Mouse (Mus musculus) B cell, adult 62 days (primary cell): ENCODE data around the gene Gm3233. TPM values are rescaled to one million over a fixed set of nuclear protein-coding genes. Genes with fewer than 3 reads are reported as not detected.

ENCODE experiments used
- total RNA-seq: library from RNA; stranded (reverse); gene quantifications from 4 replicates; pipeline ENCODE4 v1.2.4, GENCODE M21; 2023

Gm3233 gene
- not detected in 4 replicates for total RNA-seq

GRCm38 (mm10) chr10:77759582-77759981, at the start of gene Gm3233:
Gene Gm3233 (minus strand): TSS chr10:77759682.

GRCm38 (mm10) chr10:77798921-77799508, 39.5 kb upstream of the Gm3233 start, which contains the start of gene Gm19668:
Gene Gm19668 (minus strand): TSS chr10:77799133.

GRCm38 (mm10) chr10:77794976-77795375, 35.5 kb upstream of the Gm3233 start, which contains the start of gene Gm9639:
Gene Gm9639 (minus strand): TSS chr10:77795076.

GRCm38 (mm10) chr10:77787876-77788275, 28.4 kb upstream of the Gm3233 start, which contains the start of gene Gm7137:
Gene Gm7137 (minus strand): TSS chr10:77788200.

GRCm38 (mm10) chr10:77782442-77782841, 23.0 kb upstream of the Gm3233 start, which contains the start of gene Gm3250:
Gene Gm3250 (minus strand): TSS chr10:77782542.

GRCm38 (mm10) chr10:77776844-77777243, 17.4 kb upstream of the Gm3233 start, which contains the start of gene Gm7138:
Gene Gm7138 (minus strand): TSS chr10:77776944.

GRCm38 (mm10) chr10:77771225-77771624, 11.7 kb upstream of the Gm3233 start, which contains the start of gene Gm3238:
Gene Gm3238 (minus strand): TSS chr10:77771325.

GRCm38 (mm10) chr10:77751254-77751653, 8.2 kb downstream of the Gm3233 start, which contains the start of gene Gm9736:
Gene Gm9736 (minus strand): TSS chr10:77751354.

GRCm38 (mm10) chr10:77741924-77742688, 17.4 kb downstream of the Gm3233 start, which contains the start of gene Gm18596:
Gene Gm18596 (minus strand): TSS chr10:77742638.

GRCm38 (mm10) chr10:77726186-77726585, 33.3 kb downstream of the Gm3233 start, which contains the start of gene Gm10100:
Gene Gm10100 (plus strand): TSS chr10:77726486.

GRCm38 (mm10) chr10:77720299-77720698, 39.2 kb downstream of the Gm3233 start, which contains the start of gene Krtap12-1:
Gene Krtap12-1 (plus strand): TSS chr10:77720599.

GRCm38 (mm10) chr10:77715507-77715906, 44.0 kb downstream of the Gm3233 start, which contains the start of gene Gm10142:
Gene Gm10142 (plus strand): TSS chr10:77715807.

GRCm38 (mm10) chr10:77711157-77711556, 48.3 kb downstream of the Gm3233 start, which contains the start of gene Gm10024:
Gene Gm10024 (plus strand): TSS chr10:77711457.

Other genes with a start within 250 kb of the Gm3233 start
- 21.0 to 24.1 TPM (median 22.9 TPM) in 4 replicates for gene Fam207a, start 243.9 kb downstream of the Gm3233 start, total RNA-seq
- gene Itgb2, start 229.4 kb downstream of the Gm3233 start, total RNA-seq: 74.3 to 78.8 TPM (median 76.3 TPM) in 4 replicates
- 68.7 to 88.1 TPM (median 80.3 TPM) in 4 replicates for gene Pttg1ip, start 178.0 kb downstream of the Gm3233 start, total RNA-seq
- 59.3 to 66.2 TPM (median 61.2 TPM) in 4 replicates for gene Sumo3, start 153.6 kb downstream of the Gm3233 start, total RNA-seq
- gene Gm49325, start 153.5 kb downstream of the Gm3233 start, total RNA-seq: 3.8 TPM in 1 of 4 replicates, not detected in the others
- gene Ube2g2, start 137.4 kb downstream of the Gm3233 start, total RNA-seq: 36.7 to 55.5 TPM (median 43.1 TPM) in 4 replicates
- 3.3 to 4.2 TPM (median 3.7 TPM) in 4 replicates for gene Tspear, start 73.1 kb downstream of the Gm3233 start, total RNA-seq
- gene Gm19402, start 68.9 kb downstream of the Gm3233 start, total RNA-seq: not detected in 4 replicates
- not detected in 4 replicates for gene Gm9508, start 62.4 kb downstream of the Gm3233 start, total RNA-seq
- not detected in 4 replicates for gene Gm10272, start 53.1 kb downstream of the Gm3233 start, total RNA-seq
- not detected in 4 replicates for gene Gm10024, start 48.2 kb downstream of the Gm3233 start, total RNA-seq
- gene Gm10142, start 43.9 kb downstream of the Gm3233 start, total RNA-seq: not detected in 4 replicates
- not detected in 4 replicates for gene Krtap12-1, start 39.1 kb downstream of the Gm3233 start, total RNA-seq
- gene Gm10100, start 33.2 kb downstream of the Gm3233 start, total RNA-seq: not detected in 4 replicates
- not detected in 4 replicates for gene Gm18596, start 17.0 kb downstream of the Gm3233 start, total RNA-seq
- gene Gm9736, start 8.3 kb downstream of the Gm3233 start, total RNA-seq: not detected in 4 replicates
- gene Gm3238, start 11.6 kb upstream of the Gm3233 start, total RNA-seq: not detected in 4 replicates
- gene Gm7138, start 17.3 kb upstream of the Gm3233 start, total RNA-seq: not detected in 4 replicates
- gene Gm3250, start 22.9 kb upstream of the Gm3233 start, total RNA-seq: not detected in 4 replicates
- not detected in 4 replicates for gene Gm7137, start 28.5 kb upstream of the Gm3233 start, total RNA-seq
- gene Gm9639, start 35.4 kb upstream of the Gm3233 start, total RNA-seq: not detected in 4 replicates
- gene Gm19668, start 39.5 kb upstream of the Gm3233 start, total RNA-seq: not detected in 4 replicates
- not detected in 4 replicates for gene Gm9507, start 52.2 kb upstream of the Gm3233 start, total RNA-seq
- gene Gm2696, start 55.0 kb upstream of the Gm3233 start, total RNA-seq: not detected in 4 replicates
- not detected in 4 replicates for gene Krtap10-4, start 67.4 kb upstream of the Gm3233 start, total RNA-seq
- gene Krtap10-10, start 76.3 kb upstream of the Gm3233 start, total RNA-seq: not detected in 4 replicates
- not detected in 4 replicates for gene Gm36176, start 87.1 kb upstream of the Gm3233 start, total RNA-seq
- not detected in 4 replicates for gene Gm10318, start 93.2 kb upstream of the Gm3233 start, total RNA-seq
- not detected in 4 replicates for gene Gm3285, start 102.3 kb upstream of the Gm3233 start, total RNA-seq
- 0.16 to 0.27 TPM in 2 of 4 replicates, not detected in the others for gene Lrrc3, start 142.9 kb upstream of the Gm3233 start, total RNA-seq
- 21.4 to 30.7 TPM (median 24.9 TPM) in 4 replicates for gene Trpm2, start 210.9 kb upstream of the Gm3233 start, total RNA-seq
- gene 1810043G02Rik, start 218.8 kb upstream of the Gm3233 start, total RNA-seq: 7.4 to 12.6 TPM (median 10.7 TPM) in 4 replicates